Mouse (Mus musculus): ENCODE measurements around the gene Polr2b. TPM values are rescaled to one million over a fixed set of nuclear protein-coding genes. Genes with fewer than 3 reads are reported as not detected.

The Polr2b gene
- polyA plus RNA-seq, 1 experiment from 2014 or later, result 86.8 TPM

Small RNAs within 50 kb of the gene (microRNA-seq; reads per million reads assigned to microRNA genes)
- not detected for gene Mir5098

Other genes with a start within 250 kb of the Polr2b start
- gene Hopx, start 195.0 kb upstream of the Polr2b start, polyA plus RNA-seq (2014; fragmentation: Nextera tagmentation; extraction: Ambion mirVana), result 2.7 and 3.4 TPM in 2 replicates
- 0.75 and 0.99 TPM in 2 replicates for gene Spink2, start 98.7 kb upstream of the Polr2b start, polyA plus RNA-seq (2014; fragmentation: Nextera tagmentation; extraction: Ambion mirVana)
- gene Rest, start 44.7 kb upstream of the Polr2b start, polyA plus RNA-seq (2014; fragmentation: Nextera tagmentation; extraction: Ambion mirVana), result 7.4 and 7.5 TPM in 2 replicates
- 30.2 and 35.7 TPM in 2 replicates for gene Noa1, start 63 bp upstream of the Polr2b start, polyA plus RNA-seq (2014; fragmentation: Nextera tagmentation; extraction: Ambion mirVana)
- gene Igfbp7, start 97.9 kb downstream of the Polr2b start, polyA plus RNA-seq (2014; fragmentation: Nextera tagmentation; extraction: Ambion mirVana), result 61.9 and 68.1 TPM in 2 replicates

Data from forebrain, embryonic 14.5 days (tissue).